Mouse (Mus musculus) ovary, postnatal 10 days (tissue): ENCODE measurements around the gene Dcdc2a.
A peak's percentile ranks its signal among the peaks of the same experiment; 100 is the strongest.

Experiments used
- DNase-seq: peaks from one replicate; pipeline ENCODE4 v3.0.0; 2022; ENCODE audit warnings: low spot score

Gene Dcdc2a

GRCm38 (mm10) chr13:25097348-25097747, 41.5 kb downstream of the Dcdc2a start:
- no peak for DNase-seq

- no peak for DNase-seq
Measured at GRCm38 (mm10) chr13:25098578-25098977, 42.8 kb downstream of the Dcdc2a start.

GRCm38 (mm10) chr13:25099508-25099907, 43.7 kb downstream of the Dcdc2a start:
- no peak for DNase-seq

- no peak for DNase-seq
Measured at GRCm38 (mm10) chr13:25100581-25100980, 44.8 kb downstream of the Dcdc2a start.

GRCm38 (mm10) chr13:25105671-25106070, 49.9 kb downstream of the Dcdc2a start:
- no peak for DNase-seq

GRCm38 (mm10) chr13:25106740-25107139, 50.9 kb downstream of the Dcdc2a start:
- no peak for DNase-seq

GRCm38 (mm10) chr13:25108353-25108752, 52.5 kb downstream of the Dcdc2a start:
- no peak for DNase-seq

GRCm38 (mm10) chr13:25110592-25111095, 54.8 kb downstream of the Dcdc2a start:
- no peak for DNase-seq

GRCm38 (mm10) chr13:25115429-25115881, 59.7 kb downstream of the Dcdc2a start:
- peak; percentile 8 for DNase-seq

- no peak for DNase-seq
Measured at GRCm38 (mm10) chr13:25115971-25116370, 60.2 kb downstream of the Dcdc2a start.

GRCm38 (mm10) chr13:25122740-25123335, 67.0 kb downstream of the Dcdc2a start:
- DNase-seq, result no peak

- DNase-seq, result no peak
Measured at GRCm38 (mm10) chr13:25127216-25127615, 71.4 kb downstream of the Dcdc2a start.

- no peak for DNase-seq
Measured at GRCm38 (mm10) chr13:25127806-25128205, 72.0 kb downstream of the Dcdc2a start.

- no peak for DNase-seq
Measured at GRCm38 (mm10) chr13:25128766-25129165, 73.0 kb downstream of the Dcdc2a start.

GRCm38 (mm10) chr13:25143066-25143465, 87.3 kb downstream of the Dcdc2a start:
- no peak for DNase-seq

GRCm38 (mm10) chr13:25144093-25144492, 88.3 kb downstream of the Dcdc2a start:
- DNase-seq, result no peak

GRCm38 (mm10) chr13:25146232-25146631, 90.4 kb downstream of the Dcdc2a start:
- DNase-seq, result no peak

- no peak for DNase-seq
Measured at GRCm38 (mm10) chr13:25150154-25150781, 94.5 kb downstream of the Dcdc2a start.

GRCm38 (mm10) chr13:25150861-25151260, 95.1 kb downstream of the Dcdc2a start:
- no peak for DNase-seq

- DNase-seq, result no peak
Measured at GRCm38 (mm10) chr13:25159917-25160316, 104.1 kb downstream of the Dcdc2a start.

GRCm38 (mm10) chr13:25160804-25161203, 105.0 kb downstream of the Dcdc2a start:
- DNase-seq, result no peak

GRCm38 (mm10) chr13:25162594-25162993, 106.8 kb downstream of the Dcdc2a start:
- DNase-seq, result no peak

- DNase-seq, result no peak
Measured at GRCm38 (mm10) chr13:25168891-25169290, 113.1 kb downstream of the Dcdc2a start.

- DNase-seq, result no peak
Measured at GRCm38 (mm10) chr13:25177835-25178234, 122.0 kb downstream of the Dcdc2a start.
